In genomic region chr7:19444801-19445200, GRCm38 (mm10) we compare ENCODE assay signal across 16 mouse cellular contexts. TPM values are rescaled to one million over a fixed set of nuclear protein-coding genes. Genes with fewer than 3 reads are reported as not detected.
"Had no signal": no experiment of that assay in that cellular context is flagged by ENCODE, and none has a peak within 500 bp of the region (broad histone marks: within the 10 kb centered on the region; RNA-seq: fewer than 3 reads in every experiment).

No protein-coding gene starts in this region.

- H3K9ac ChIP-seq: kidney, embryonic 15.5 days; liver, embryonic 12.5 days; lung, embryonic 14.5 days; neural tube, embryonic 15.5 days had no signal

- H3K4me3 ChIP-seq: kidney, embryonic 15.5 days; liver, embryonic 12.5 days; midbrain, embryonic 10.5 days; myocyte; neural tube, embryonic 15.5 days had no signal

- H3K9me3 ChIP-seq: kidney, embryonic 15.5 days; liver, embryonic 12.5 days; midbrain, embryonic 10.5 days; neural tube, embryonic 15.5 days had no signal

- DNase-seq: kidney, adult 2 months; kidney, postnatal 14 days; left cerebral cortex, postnatal 4 days; lung, embryonic 14.5 days; lung, postnatal 10 days; lung, postnatal 4 days; midbrain, embryonic 14.5 days; right cerebral cortex, adult 18-20 months; right cerebral cortex, postnatal 25 days; thymus, postnatal 4 days had no signal

- H3K4me2 ChIP-seq: kidney, embryonic 15.5 days; liver, embryonic 12.5 days; lung, embryonic 14.5 days; neural tube, embryonic 15.5 days had no signal

- H3K27ac ChIP-seq: kidney, embryonic 15.5 days; liver, embryonic 12.5 days; midbrain, embryonic 10.5 days; neural tube, embryonic 15.5 days had no signal

- ATAC-seq: liver, embryonic 12.5 days had no signal

- H3K27me3 ChIP-seq: kidney, embryonic 15.5 days; liver, embryonic 12.5 days; neural tube, embryonic 15.5 days had no signal

- H3K4me1 ChIP-seq: midbrain, embryonic 10.5 days; neural tube, embryonic 15.5 days had no signal

RNA-seq across cellular contexts. Expression of gene Exoc3l2, which starts 18.3 kb away (rescaled TPM):
- polyA plus RNA-seq: myocyte had no signal

RNA-seq across cellular contexts. Expression of gene Ckm, which starts 40.2 kb away (rescaled TPM):
- total RNA-seq: layer of hippocampus, postnatal 14 days; left cerebral cortex, postnatal 4 days had no signal
- polyA plus RNA-seq: midbrain, embryonic 10.5 days; midbrain, embryonic 14.5 days had no signal
